Mouse (Mus musculus): ENCODE data around the gene Itgb3bp.

The Itgb3bp gene

DNA sequence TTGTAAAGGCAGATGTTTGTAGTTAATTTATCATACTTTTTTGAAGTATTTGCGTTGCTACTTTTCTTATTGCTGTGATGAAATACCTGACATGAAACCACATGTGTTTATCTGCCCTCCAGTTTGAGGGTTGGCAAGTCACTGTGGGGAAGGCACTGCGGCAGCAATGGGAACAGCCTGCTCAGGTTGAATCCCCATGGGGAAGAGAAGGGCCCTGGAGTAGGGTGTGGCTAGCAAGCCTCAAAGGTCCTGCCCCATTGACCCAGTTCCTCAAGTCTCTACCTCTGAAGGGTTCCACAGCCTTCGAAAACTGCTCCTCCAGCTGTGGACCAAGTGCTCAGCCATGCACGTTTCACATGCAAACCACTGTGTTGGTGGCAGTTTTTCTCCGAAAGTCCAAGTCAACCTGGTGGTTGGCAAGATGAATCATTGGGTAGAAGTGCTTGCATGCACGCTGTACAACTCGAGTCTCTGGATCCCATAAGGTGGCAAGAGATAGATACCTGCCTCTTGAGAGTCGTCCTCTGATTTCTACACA lies 203.6 kb downstream of the Itgb3bp start:
- no peak for DNase-seq (ENCODE audit: low read depth, low spot score)

DNA sequence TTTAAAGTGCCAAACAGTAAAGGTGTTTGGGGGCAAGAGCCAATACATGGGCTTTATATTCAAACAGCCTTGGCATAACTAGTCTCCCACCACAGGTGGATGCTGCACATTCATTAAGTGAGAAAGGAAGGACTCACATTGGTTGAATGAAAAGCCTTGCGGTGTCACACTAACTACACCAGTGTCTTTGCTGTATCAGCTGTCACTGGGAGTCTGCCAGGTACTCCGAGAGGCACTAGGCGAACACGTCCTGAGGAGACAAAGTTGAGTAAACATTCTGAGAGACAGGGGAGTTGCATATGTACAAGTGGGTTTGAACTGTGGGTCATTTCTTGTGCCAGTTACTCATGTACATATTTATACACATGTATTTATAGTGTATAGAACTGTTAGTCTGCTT lies 205.3 kb downstream of the Itgb3bp start:
- peak; percentile 54 for DNase-seq (ENCODE audit: low read depth, low spot score)

DNA sequence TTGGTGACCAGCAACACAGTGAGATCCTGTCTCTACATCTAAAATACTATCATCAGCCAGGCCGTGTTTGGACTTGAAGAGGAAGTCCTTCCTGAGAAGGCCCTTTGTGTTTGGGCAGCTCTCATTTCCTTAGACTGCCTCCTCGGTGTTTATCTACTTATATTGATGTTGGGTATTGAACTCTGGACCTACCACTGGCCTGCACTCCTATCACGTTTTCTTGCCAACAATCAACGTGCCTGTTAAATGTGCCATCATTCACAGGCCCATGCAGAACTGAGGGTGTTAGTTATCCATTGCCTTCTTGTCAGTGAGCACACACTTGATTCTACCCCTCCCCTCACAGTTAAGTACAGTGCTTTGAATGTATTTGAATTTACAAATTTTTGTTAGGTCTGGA lies 211.7 kb downstream of the Itgb3bp start:
- no peak for DNase-seq (ENCODE audit: low read depth, low spot score)

DNA sequence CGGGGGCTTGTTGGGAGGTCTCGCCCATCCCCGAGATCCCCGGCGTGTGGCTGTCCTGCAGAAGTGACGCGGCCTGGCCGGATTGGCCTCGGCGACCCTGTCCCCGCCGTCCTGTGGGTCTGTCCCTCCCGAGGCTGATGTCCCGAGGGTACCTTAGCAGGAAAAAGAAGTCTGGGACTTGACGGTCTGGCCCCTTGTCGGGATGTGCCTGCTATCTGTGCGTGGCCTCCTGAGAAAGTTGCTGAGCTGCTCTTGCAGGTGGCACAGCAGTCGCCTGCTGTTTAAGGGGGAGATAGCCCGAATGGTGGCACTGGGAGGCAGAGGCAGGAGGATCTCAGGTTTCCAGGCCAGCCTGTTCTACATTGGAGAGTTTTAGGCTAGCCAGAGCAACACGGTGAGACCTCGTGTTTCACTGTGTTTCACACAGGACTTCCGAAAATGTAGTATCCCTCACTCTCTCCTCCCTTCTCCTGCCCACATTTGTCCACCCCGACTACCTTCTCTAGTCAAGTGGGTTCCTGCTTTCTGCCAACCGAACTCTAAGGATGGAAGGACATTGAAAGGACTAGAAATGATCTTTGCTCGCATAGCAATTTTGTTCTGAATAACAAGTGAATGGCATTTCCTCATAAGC lies 213.7 kb downstream of the Itgb3bp start:
- DNase-seq (ENCODE audit: low read depth, low spot score), result no peak

All from skeletal muscle tissue, adult 2 months (tissue).